Mouse (Mus musculus): Measurements from ENCODE around the gene Myl3. TPM values are rescaled to one million over a fixed set of nuclear protein-coding genes. Genes with fewer than 3 reads are reported as not detected.

The Myl3 gene
- 0.08 TPM in 1 of 2 replicates, not detected in the other for polyA plus RNA-seq (2012; rRNA removed)

DNA sequence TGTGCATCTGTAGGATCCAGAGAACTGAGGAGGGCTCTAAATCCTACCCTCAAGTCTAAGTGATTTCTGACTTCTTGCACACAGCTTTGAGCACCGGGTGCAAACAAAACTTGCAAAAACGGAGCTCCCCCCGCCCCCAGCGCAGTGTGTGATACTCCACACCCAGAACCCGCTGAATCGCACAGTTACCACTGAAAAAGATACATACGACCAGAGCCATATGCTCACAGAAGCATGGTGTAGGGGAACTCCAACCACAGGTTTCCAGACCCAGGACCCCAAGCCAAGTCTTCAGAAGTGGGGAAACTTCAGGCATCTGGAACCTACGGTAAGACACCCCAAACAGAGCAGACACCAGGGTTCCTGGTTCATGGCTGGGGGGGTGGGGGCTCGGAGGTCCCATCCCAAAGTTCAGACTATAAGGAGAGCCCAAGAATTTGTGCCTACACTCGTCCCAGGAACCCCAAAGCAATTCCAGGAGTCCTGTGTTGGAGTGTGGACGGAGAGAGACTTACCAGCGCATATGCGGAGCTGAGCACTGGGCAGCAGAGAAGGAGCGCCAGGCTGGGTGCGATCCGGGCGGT lies at the start of gene Myl3:
TSS of gene Myl3 (plus strand) at position 151 of the 584 bp plus-strand sequence.

DNA sequence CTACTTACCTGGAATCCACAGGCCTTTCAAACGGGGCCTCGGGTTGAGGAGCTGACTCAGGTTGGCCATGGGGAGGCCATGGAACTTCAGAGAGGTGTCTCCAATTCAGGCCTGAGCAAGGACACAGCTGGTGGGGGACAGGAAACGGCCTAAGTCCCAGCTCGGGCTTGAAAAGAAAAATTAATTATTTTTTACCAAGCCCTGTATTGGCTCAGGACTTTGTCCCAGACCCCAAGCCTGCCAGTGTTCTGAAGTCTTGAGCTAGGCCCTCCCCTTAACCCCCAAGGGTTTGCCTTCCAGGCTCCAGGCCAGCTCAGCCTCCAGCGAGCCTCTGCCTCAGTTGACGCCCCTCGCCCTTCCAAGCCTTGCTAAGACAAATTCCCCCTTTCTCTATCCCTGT lies 5.3 kb downstream of the Myl3 start, which contains the start of gene Pth1r:
TSS of gene Pth1r (minus strand) at position 185 of the 400 bp plus-strand sequence.

DNA sequence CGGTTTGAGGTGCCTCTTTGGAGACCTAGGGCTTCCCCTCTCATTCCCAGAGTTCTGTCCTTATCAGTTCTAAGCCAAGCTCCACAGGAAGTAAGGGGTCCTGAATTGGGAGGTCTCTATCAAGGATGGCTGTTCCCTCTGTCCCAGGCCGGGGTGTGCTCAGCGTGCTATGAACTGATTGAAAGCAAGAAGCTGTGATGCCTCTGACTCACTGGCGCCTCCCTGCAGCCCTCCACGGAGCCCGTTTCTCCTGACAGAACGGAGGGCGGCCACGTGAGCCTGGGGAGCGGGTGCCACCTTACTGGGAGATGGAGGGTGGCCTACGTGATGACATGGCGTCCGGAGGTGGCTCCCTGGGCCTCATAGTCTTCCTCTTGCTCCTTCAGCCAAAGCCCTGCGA lies 56.2 kb downstream of the Myl3 start, which contains the start of gene Prss42:
TSS of gene Prss42 (plus strand) at position 301 of the 400 bp plus-strand sequence.

DNA sequence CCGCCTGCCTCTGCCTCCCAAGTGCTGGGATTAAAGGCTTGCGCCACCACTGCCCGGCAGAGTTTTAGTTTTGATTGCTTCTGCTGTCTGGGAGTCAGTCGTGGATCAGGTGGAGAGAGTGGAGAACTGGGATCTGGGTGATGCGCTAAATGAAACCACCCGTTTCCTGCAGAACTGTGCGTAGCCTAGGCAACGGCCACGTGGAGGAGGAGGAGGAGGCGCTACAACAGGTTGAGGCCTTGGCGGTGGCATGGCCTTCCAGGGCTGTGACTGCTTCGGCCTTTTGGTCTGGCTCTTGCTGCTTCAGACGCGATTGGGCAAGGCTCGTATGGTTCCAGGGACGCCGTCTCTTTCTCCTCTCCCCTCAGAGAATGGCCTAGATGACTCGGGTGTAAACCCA lies 72.1 kb downstream of the Myl3 start, which contains the start of gene Prss44:
TSS of gene Prss44 (plus strand) at position 206 of the 400 bp plus-strand sequence.

Other genes starting within 250 kb of the Myl3 start
- gene Setd2, start 209.3 kb upstream of the Myl3 start, polyA plus RNA-seq (2012; rRNA removed): 20.0 and 26.1 TPM in 2 replicates
- gene Nradd, start 117.4 kb upstream of the Myl3 start, polyA plus RNA-seq (2012; rRNA removed): 1.8 TPM in 2 replicates
- gene Nbeal2, start 87.7 kb upstream of the Myl3 start, polyA plus RNA-seq (2012; rRNA removed): 6.3 and 7.9 TPM in 2 replicates
- 59.7 and 60.4 TPM in 2 replicates for gene Ccdc12, start 85.4 kb upstream of the Myl3 start, polyA plus RNA-seq (2012; rRNA removed)
- gene Pth1r, start 5.3 kb downstream of the Myl3 start, polyA plus RNA-seq (2012; rRNA removed): 2.5 and 3.2 TPM in 2 replicates
- not detected in 2 replicates for gene Prss42, start 56.3 kb downstream of the Myl3 start, polyA plus RNA-seq (2012; rRNA removed)
- not detected in 2 replicates for gene Prss44, start 72.1 kb downstream of the Myl3 start, polyA plus RNA-seq (2012; rRNA removed)
- gene Prss43, start 84.8 kb downstream of the Myl3 start, polyA plus RNA-seq (2012; rRNA removed): not detected in 2 replicates
- gene Prss45, start 92.7 kb downstream of the Myl3 start, polyA plus RNA-seq (2012; rRNA removed): 0.03 TPM in 1 of 2 replicates, not detected in the other
- gene Prss46, start 102.6 kb downstream of the Myl3 start, polyA plus RNA-seq (2012; rRNA removed): not detected in 2 replicates
- 1.5 and 1.6 TPM in 2 replicates for gene Prss50, start 116.1 kb downstream of the Myl3 start, polyA plus RNA-seq (2012; rRNA removed)
- 5.9 and 6.7 TPM in 2 replicates for gene Als2cl, start 138.0 kb downstream of the Myl3 start, polyA plus RNA-seq (2012; rRNA removed)
- 4.0 and 4.3 TPM in 2 replicates for gene Tmie, start 138.3 kb downstream of the Myl3 start, polyA plus RNA-seq (2012; rRNA removed)
- gene Fam240a, start 175.0 kb downstream of the Myl3 start, polyA plus RNA-seq (2012; rRNA removed): not detected in 2 replicates
- gene Tdgf1, start 204.3 kb downstream of the Myl3 start, polyA plus RNA-seq (2012; rRNA removed): 0.02 TPM in 1 of 2 replicates, not detected in the other
- gene Lrrc2, start 209.7 kb downstream of the Myl3 start, polyA plus RNA-seq (2012; rRNA removed): 0.05 and 0.10 TPM in 2 replicates
- gene Rtp3, start 248.7 kb downstream of the Myl3 start, polyA plus RNA-seq (2012; rRNA removed): 39.5 and 40.2 TPM in 2 replicates